Mouse (Mus musculus): ENCODE results near the gene Glul.
"Not testable (repeated sequence)": the region's sequence is repeated elsewhere in the genome, so short reads cannot be mapped to it uniquely, and the experiment has no call there.

Glul gene

GRCm38 (mm10) chr1:153899731-153900380 lies at the start of gene Glul, which contains the start of gene Teddm2:
Gene Glul, plus strand, starts transcription at chr1:153899944.
Gene Teddm2, minus strand, starts transcription at chr1:153900228.
- DNase-seq: peak; percentile 96

GRCm38 (mm10) chr1:153852696-153853095 lies 47.0 kb upstream of the Glul start:
- DNase-seq: not testable (repeated sequence)

- DNase-seq: no peak
Observed at GRCm38 (mm10) chr1:153855946-153856345, 43.8 kb upstream of the Glul start.

GRCm38 (mm10) chr1:153874045-153874444 lies 25.7 kb upstream of the Glul start, which contains the start of gene Teddm1b:
Gene Teddm1b, plus strand, starts transcription at chr1:153874345.
- DNase-seq: no peak

GRCm38 (mm10) chr1:153880391-153880790 lies 19.4 kb upstream of the Glul start:
- not testable (repeated sequence) for DNase-seq

- no peak for DNase-seq
Observed at GRCm38 (mm10) chr1:153886024-153886633, 13.6 kb upstream of the Glul start.

GRCm38 (mm10) chr1:153890121-153890520 lies 9.6 kb upstream of the Glul start:
- no peak for DNase-seq

GRCm38 (mm10) chr1:153891442-153891841 lies 8.3 kb upstream of the Glul start, which contains the start of gene Teddm1a:
Gene Teddm1a, plus strand, starts transcription at chr1:153891742.
- DNase-seq: no peak

- DNase-seq: no peak
Observed at GRCm38 (mm10) chr1:153893746-153894145, 6.0 kb upstream of the Glul start.

GRCm38 (mm10) chr1:153894201-153894893 lies 5.4 kb upstream of the Glul start:
- no peak for DNase-seq

- peak; percentile 77 for DNase-seq
Observed at GRCm38 (mm10) chr1:153894979-153895378, 4.8 kb upstream of the Glul start.

- no peak for DNase-seq
Observed at GRCm38 (mm10) chr1:153897196-153897595, 2.5 kb upstream of the Glul start.

- no peak for DNase-seq
Observed at GRCm38 (mm10) chr1:153898989-153899730, 584 bp upstream of the Glul start.

- DNase-seq: no peak
Observed at GRCm38 (mm10) chr1:153900381-153900780, 637 bp downstream of the Glul start.

- DNase-seq: no peak
Observed at GRCm38 (mm10) chr1:153900860-153901730, 1.4 kb downstream of the Glul start.

- no peak for DNase-seq
Observed at GRCm38 (mm10) chr1:153903006-153903405, 3.3 kb downstream of the Glul start.

GRCm38 (mm10) chr1:153904236-153904635 lies 4.5 kb downstream of the Glul start:
- no peak for DNase-seq

GRCm38 (mm10) chr1:153905884-153906283 lies 6.1 kb downstream of the Glul start:
- no peak for DNase-seq

GRCm38 (mm10) chr1:153908208-153908607 lies 8.5 kb downstream of the Glul start:
- no peak for DNase-seq

- DNase-seq: no peak
Observed at GRCm38 (mm10) chr1:153908741-153909140, 9.0 kb downstream of the Glul start.

- DNase-seq: no peak
Observed at GRCm38 (mm10) chr1:153909213-153909962, 9.6 kb downstream of the Glul start.
